Mouse (Mus musculus) hindbrain, embryonic 16.5 days (tissue): ENCODE results near the gene Rcc1l. TPM values are rescaled to one million over a fixed set of nuclear protein-coding genes. Genes with fewer than 3 reads are reported as not detected.

Experiments used
- polyA plus RNA-seq: library from polyadenylated mRNA; unstranded; fragments of >200 nt; fragmentation: Nextera tagmentation; extraction: Ambion mirVana; gene quantifications from 2 replicates; pipeline ENCODE4 v1.2.1, GENCODE M21; 2015

The Rcc1l gene
- polyA plus RNA-seq, 1 experiment from 2014 or later, result 21.3 TPM

Other genes starting within 250 kb of the Rcc1l start
- 25.3 and 30.7 TPM in 2 replicates for gene Castor2, start 77.1 kb downstream of the Rcc1l start, polyA plus RNA-seq
- 12.5 and 14.0 TPM in 2 replicates for gene Gtf2ird2, start 7.2 kb upstream of the Rcc1l start, polyA plus RNA-seq
- gene Ncf1, start 52.9 kb upstream of the Rcc1l start, polyA plus RNA-seq, result 2.3 and 2.7 TPM in 2 replicates
- 132 and 141 TPM in 2 replicates for gene Gtf2i, start 138.0 kb upstream of the Rcc1l start, polyA plus RNA-seq